Mouse (Mus musculus) limb, embryonic 11.5 days (tissue): ENCODE data around the gene Pou2f2. TPM values are rescaled to one million over a fixed set of nuclear protein-coding genes. Genes with fewer than 3 reads are reported as not detected.

Source experiments
- ATAC-seq: fragments of 200-750 bp; cut with Nextera tagmentation; 2 replicates; pipeline ENCODE4 v1.8.0; 2017; ENCODE audit warnings: low read depth; ENCODE audit not compliant: insufficient number of reproducible peaks, low FRiP score, low TSS enrichment
- DNase-seq: peaks from one replicate; pipeline ENCODE4 v3.0.0-alpha.2; 2015; ENCODE audit warnings: low spot score
- H3K27ac ChIP-seq: fragments of 300-500 bp; sonication (generic); replicated peaks from 2 replicates; pipeline ENCODE4 v1.5.1; 2014; ENCODE audit warnings: low read depth, mild to moderate bottlenecking, low read length
- H3K27me3 ChIP-seq: fragments of 300-500 bp; sonication (generic); 2 replicates; pipeline ENCODE4 v1.6.1; 2014; ENCODE audit warnings: mild to moderate bottlenecking, low read length, mixed read lengths; ENCODE audit not compliant: control insufficient read depth, insufficient read depth
- H3K36me3 ChIP-seq: fragments of 300-500 bp; sonication (generic); 2 replicates; pipeline ENCODE4 v1.6.1; 2014; ENCODE audit warnings: mild to moderate bottlenecking, low read length, moderate library complexity, mixed read lengths; ENCODE audit not compliant: control insufficient read depth, insufficient read depth
- H3K4me1 ChIP-seq: fragments of 300-500 bp; sonication (generic); 2 replicates; pipeline ENCODE4 v1.6.1; 2014; ENCODE audit warnings: low read length, mixed read lengths; ENCODE audit not compliant: control insufficient read depth, insufficient read depth
- H3K4me2 ChIP-seq: fragments of 300-500 bp; sonication (generic); 2 replicates; pipeline ENCODE4 v1.6.1; 2014; ENCODE audit warnings: low read depth, mild to moderate bottlenecking, moderate library complexity; ENCODE audit not compliant: severe bottlenecking
- H3K4me3 ChIP-seq: fragments of 300-500 bp; sonication (generic); 2 replicates; pipeline ENCODE4 v1.5.1; 2014; ENCODE audit warnings: low read depth, low read length
- H3K9ac ChIP-seq: fragments of 300-500 bp; sonication (generic); 2 replicates; pipeline ENCODE4 v1.6.1; 2014; ENCODE audit warnings: mild to moderate bottlenecking, low read length
- H3K9me3 ChIP-seq: fragments of 300-500 bp; sonication (generic); 2 replicates; pipeline ENCODE4 v1.6.1; 2016; ENCODE audit warnings: low read length; ENCODE audit not compliant: control insufficient read depth
- WGBS: fragments of 180-500 bp; shearing (Covaris S2); extraction: QIAGEN DNeasy Blood & Tissue Kit; methylation state at CpG from one replicate; pipeline ENCODE4 v1.1.7; 2014; 5-methylcytosine and 5-hydroxymethylcytosine counted together
- polyA plus RNA-seq: library from polyadenylated mRNA; unstranded; fragments of >200 nt; fragmentation: Nextera tagmentation; extraction: Ambion mirVana; gene quantifications from 2 replicates; pipeline ENCODE4 v1.2.1, GENCODE M21; 2014

Gene Pou2f2
- polyA plus RNA-seq, 1 experiment from 2014 or later: 3.9 TPM

GRCm38 (mm10) chr7:25109355-25109754, 70.2 kb downstream of the Pou2f2 start:
- ATAC-seq (no peak), DNase-seq (no peak)
- Histone ChIP-seq H3K9me3 (0 out of 2 replicates have a peak, but pooled peaks cover 2% of the 10 kb centered on the region), H3K4me1 (no peaks in the 10 kb centered on the region), H3K4me2 (no peak overlapping the region), H3K36me3 (no peaks in the 10 kb centered on the region), H3K27me3 (no peaks in the 10 kb centered on the region), H3K4me3 (no peak overlapping the region), H3K9ac (no peak overlapping the region), H3K27ac (no peak overlapping the region)
- 84% methylated on average over 12 of the region's 12 CpGs for WGBS

GRCm38 (mm10) chr7:25106790-25107502, 72.6 kb downstream of the Pou2f2 start:
- no peak overlapping the region for H3K4me3 ChIP-seq
- no peak overlapping the region for H3K4me2 ChIP-seq
- no peaks in the 10 kb centered on the region for H3K36me3 ChIP-seq
- H3K9me3 ChIP-seq: 0 out of 2 replicates have a peak, but pooled peaks cover 2% of the 10 kb centered on the region
- no peaks in the 10 kb centered on the region for H3K27me3 ChIP-seq
- ATAC-seq (0 out of 2 replicates have a peak, but pooled peaks have one; percentile 60), DNase-seq (no peak)
- H3K27ac ChIP-seq: no peak overlapping the region
- 61% methylated on average over 17 of the region's 17 CpGs for WGBS
- no peak overlapping the region for H3K9ac ChIP-seq
- no peaks in the 10 kb centered on the region for H3K4me1 ChIP-seq

GRCm38 (mm10) chr7:25105411-25106160, 73.9 kb downstream of the Pou2f2 start:
- no peak for ATAC-seq
- peak; percentile 87 for DNase-seq
- Histone ChIP-seq H3K27me3 (no peaks in the 10 kb centered on the region), H3K9ac (no peak overlapping the region), H3K4me3 (no peak overlapping the region), H3K4me2 (no peak overlapping the region), H3K27ac (no peak overlapping the region), H3K9me3 (0 out of 2 replicates have a peak, but pooled peaks cover 2% of the 10 kb centered on the region), H3K4me1 (no peaks in the 10 kb centered on the region), H3K36me3 (no peaks in the 10 kb centered on the region)
- 28% methylated on average over 17 of the region's 17 CpGs for WGBS

GRCm38 (mm10) chr7:25099581-25099980, 79.9 kb downstream of the Pou2f2 start:
- H3K9me3 ChIP-seq: no peaks in the 10 kb centered on the region
- no peak overlapping the region for H3K4me3 ChIP-seq
- H3K4me1 ChIP-seq: no peaks in the 10 kb centered on the region
- 0 out of 2 replicates have a peak, but pooled peaks cover 2% of the 10 kb centered on the region for H3K27me3 ChIP-seq
- H3K27ac ChIP-seq: no peak overlapping the region
- H3K4me2 ChIP-seq: no peak overlapping the region
- DNase-seq (no peak), ATAC-seq (no peak)
- H3K36me3 ChIP-seq: no peaks in the 10 kb centered on the region
- WGBS: 42% methylated on average over 4 of the region's 4 CpGs
- no peak overlapping the region for H3K9ac ChIP-seq

GRCm38 (mm10) chr7:25098169-25098568, 81.4 kb downstream of the Pou2f2 start:
- 0 out of 2 replicates have a peak, but pooled peaks cover 2% of the 10 kb centered on the region for H3K27me3 ChIP-seq
- ATAC-seq: no peak
- H3K4me3 ChIP-seq: no peak overlapping the region
- H3K4me2 ChIP-seq: no peak overlapping the region
- no peak for DNase-seq
- no peaks in the 10 kb centered on the region for H3K36me3 ChIP-seq
- no peaks in the 10 kb centered on the region for H3K9me3 ChIP-seq
- H3K27ac ChIP-seq: no peak overlapping the region
- 72% methylated on average over 3 of the region's 3 CpGs for WGBS
- no peak overlapping the region for H3K9ac ChIP-seq
- no peaks in the 10 kb centered on the region for H3K4me1 ChIP-seq

GRCm38 (mm10) chr7:25089875-25090274, 89.7 kb downstream of the Pou2f2 start:
- Histone ChIP-seq H3K36me3 (peaks cover 2% of the 10 kb centered on the region; the same call in 1 of the 2 replicates), H3K4me1 (peaks cover 3% of the 10 kb centered on the region; the same call in 1 of the 2 replicates), H3K27ac (no peak overlapping the region), H3K27me3 (no peaks in the 10 kb centered on the region), H3K4me2 (no peak overlapping the region), H3K4me3 (no peak overlapping the region), H3K9me3 (no peaks in the 10 kb centered on the region), H3K9ac (no peak overlapping the region)
- ATAC-seq (no peak), DNase-seq (no peak)
- 38% methylated on average over 9 of the region's 10 CpGs for WGBS

- Histone ChIP-seq H3K27ac (no peak overlapping the region), H3K9ac (no peak overlapping the region), H3K4me3 (no peak overlapping the region), H3K9me3 (no peaks in the 10 kb centered on the region), H3K27me3 (no peaks in the 10 kb centered on the region), H3K4me2 (no peak overlapping the region), H3K4me1 (peaks cover 3% of the 10 kb centered on the region; the same call in 1 of the 2 replicates), H3K36me3 (peaks cover 3% of the 10 kb centered on the region; the same call in 1 of the 2 replicates)
- 39% methylated on average over 11 of the region's 11 CpGs for WGBS
- no peak for DNase-seq
- ATAC-seq: no peak; the same call in 1 of the 2 replicates
Measured at GRCm38 (mm10) chr7:25088968-25089367, 90.6 kb downstream of the Pou2f2 start.

- Histone ChIP-seq H3K27ac (no peak overlapping the region), H3K4me3 (no peak overlapping the region), H3K9me3 (no peaks in the 10 kb centered on the region), H3K36me3 (peaks cover 5% of the 10 kb centered on the region; the same call in 1 of the 2 replicates), H3K4me1 (peaks cover 3% of the 10 kb centered on the region; the same call in 1 of the 2 replicates), H3K4me2 (no peak overlapping the region), H3K9ac (no peak overlapping the region), H3K27me3 (no peaks in the 10 kb centered on the region)
- DNase-seq (peak; percentile 42), ATAC-seq (peak; percentile 15; the same call in 1 of the 2 replicates)
- 18% methylated on average over 10 of the region's 10 CpGs for WGBS
Measured at GRCm38 (mm10) chr7:25088531-25088930, 91.0 kb downstream of the Pou2f2 start.
